Mouse (Mus musculus) spleen, adult 18-20 months (tissue): Measurements from ENCODE around the gene Scgb1a1.
"Not testable (repeated sequence)": the region's sequence is repeated elsewhere in the genome, so short reads cannot be mapped to it uniquely, and the experiment has no call there.

Source experiments
- DNase-seq, 2 experiments: peaks; one replicate each; pipeline ENCODE4 v3.0.0; 2022; ENCODE audit warnings: mixed read lengths in 2 of 2

Gene Scgb1a1

DNA sequence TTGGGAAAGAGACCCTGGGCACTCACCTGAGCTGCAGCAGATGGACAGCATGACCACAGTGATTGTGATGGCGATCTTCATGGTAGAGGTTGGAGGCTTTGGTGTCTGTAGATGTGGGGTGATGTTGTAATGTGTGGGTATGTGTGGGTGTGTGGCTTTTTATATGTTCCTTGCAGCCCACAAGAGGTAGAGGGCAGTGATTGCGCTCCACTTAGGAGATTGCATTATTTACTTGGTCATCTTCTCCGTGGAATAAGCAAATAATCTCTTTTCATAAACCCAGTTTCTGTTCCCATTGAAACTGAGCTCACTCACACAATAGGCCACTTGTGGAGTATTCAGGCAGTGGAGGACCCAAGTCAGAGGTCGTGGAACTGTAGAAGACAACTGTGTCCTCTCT lies at the start of gene Scgb1a1:
Gene Scgb1a1 (minus strand): TSS at position 138 of the 400 bp plus-strand sequence.
- DNase-seq: no peak

DNA sequence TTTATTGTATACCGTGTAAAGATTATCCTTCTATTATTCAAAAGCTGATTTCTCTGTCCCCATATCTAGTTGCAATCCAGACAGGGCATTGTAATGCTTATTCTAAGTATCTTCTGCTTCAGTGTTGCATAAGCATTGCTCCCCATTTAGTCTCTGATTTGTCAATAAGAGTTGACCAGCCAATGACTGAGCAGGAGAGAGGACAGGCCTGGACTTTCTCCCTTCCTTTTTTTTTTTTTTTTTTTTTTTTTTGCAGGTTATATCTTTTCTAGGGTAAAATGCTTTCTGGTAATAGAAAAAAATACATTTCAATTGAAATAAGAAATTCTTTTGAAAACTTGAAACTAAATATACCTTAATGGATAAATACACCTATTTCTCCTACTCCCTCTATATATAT lies 49.4 kb upstream of the Scgb1a1 start:
- DNase-seq: no peak

DNA sequence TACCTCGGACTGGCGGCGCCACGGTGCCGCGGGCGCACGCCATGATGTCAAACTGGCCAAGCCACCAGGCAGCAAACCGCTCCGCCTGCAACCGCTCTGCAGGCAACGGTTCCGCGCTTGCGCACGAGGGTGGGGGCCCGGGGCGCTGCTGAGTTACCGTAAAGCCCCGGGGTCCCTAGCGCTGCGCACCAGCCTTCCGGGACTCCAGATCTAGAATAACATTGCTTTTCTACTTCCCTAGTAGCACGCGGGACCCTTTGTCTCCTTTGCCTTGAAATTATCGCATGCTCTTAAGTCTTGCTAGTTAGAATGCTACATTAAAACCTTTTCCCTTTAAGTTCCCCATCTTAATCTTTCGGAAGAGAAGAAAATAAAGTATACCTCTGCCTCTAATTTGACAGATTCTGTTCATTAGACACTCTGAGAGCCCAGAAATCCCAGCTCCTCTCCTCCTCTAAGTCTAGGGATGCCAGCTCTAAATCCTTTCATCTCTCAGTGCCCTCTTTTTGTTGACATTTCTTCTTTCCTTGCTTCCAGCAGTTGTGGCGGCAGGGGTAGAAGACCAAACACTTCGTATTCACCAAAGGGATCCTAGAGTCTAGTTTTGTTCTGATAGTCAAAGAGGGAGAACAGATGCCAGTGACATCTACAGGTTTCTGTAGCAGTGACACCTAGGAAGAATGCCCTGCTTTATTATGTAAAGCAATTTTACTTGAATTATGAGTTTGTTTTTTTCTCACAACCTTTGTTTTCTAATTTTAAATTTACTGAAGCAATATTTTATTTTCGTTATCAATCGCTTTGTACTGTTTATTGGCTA lies 48.0 kb upstream of the Scgb1a1 start, which contains the start of gene Asrgl1:
Gene Asrgl1 (minus strand): TSS at position 125 of the 820 bp plus-strand sequence.
- DNase-seq: peak; percentile 84 to 88

DNA sequence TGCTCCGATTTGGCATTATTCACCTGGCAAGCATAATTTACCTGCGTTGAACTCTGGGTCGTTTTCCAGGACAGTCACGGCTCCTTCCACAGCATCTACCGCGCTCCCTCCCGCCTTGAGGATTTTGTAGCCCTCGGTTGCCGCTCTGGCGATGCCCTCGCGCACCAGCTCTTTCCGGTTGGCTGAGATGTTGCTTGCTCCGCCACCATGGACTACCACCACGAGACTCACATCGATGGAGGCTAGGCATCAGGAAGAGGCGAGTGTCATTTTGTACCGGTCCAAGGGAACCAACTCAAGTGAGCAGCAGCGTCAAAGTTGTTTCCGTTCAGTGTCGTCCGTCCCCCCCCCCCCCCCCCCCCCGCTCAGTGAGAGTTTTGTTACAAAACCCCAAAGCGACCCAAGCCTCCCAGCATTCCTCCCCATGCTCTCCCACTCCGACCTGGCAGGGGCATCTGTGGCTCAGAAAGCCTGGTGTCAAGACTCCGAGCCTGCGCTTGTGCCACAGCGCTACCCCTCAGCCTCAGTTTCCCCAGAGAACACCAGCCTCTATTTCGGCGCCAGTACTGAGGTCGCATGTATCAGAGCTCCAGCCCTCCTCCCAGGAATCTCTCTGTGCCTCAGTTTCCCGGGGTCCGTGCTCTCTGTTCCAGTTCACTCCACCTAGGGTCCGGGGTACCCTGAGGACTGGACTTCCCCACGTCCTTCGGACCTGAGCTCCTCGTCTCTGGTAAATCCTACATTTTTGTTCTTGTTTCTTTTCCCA lies 47.2 kb upstream of the Scgb1a1 start:
- peak; percentile 34 to 37 for DNase-seq

DNA sequence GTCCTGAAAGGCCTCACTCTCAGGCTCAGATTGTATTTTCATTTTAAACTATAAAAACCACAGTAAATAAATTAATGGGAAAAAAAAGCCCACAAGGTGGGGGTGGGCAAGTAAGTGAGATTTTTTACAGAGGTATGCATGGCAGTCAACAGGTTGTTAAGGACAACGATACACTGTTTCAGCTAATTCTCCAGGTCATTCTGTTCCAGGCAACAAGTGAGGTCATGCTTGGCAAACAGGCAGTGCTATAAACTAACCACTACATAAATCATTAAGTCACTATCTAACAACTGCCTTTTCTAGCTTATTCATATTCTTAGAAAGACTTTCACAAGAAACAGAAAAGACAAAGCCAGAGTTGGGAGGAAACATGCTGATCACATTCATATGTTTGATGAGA lies 42.2 kb upstream of the Scgb1a1 start:
- DNase-seq: no peak

DNA sequence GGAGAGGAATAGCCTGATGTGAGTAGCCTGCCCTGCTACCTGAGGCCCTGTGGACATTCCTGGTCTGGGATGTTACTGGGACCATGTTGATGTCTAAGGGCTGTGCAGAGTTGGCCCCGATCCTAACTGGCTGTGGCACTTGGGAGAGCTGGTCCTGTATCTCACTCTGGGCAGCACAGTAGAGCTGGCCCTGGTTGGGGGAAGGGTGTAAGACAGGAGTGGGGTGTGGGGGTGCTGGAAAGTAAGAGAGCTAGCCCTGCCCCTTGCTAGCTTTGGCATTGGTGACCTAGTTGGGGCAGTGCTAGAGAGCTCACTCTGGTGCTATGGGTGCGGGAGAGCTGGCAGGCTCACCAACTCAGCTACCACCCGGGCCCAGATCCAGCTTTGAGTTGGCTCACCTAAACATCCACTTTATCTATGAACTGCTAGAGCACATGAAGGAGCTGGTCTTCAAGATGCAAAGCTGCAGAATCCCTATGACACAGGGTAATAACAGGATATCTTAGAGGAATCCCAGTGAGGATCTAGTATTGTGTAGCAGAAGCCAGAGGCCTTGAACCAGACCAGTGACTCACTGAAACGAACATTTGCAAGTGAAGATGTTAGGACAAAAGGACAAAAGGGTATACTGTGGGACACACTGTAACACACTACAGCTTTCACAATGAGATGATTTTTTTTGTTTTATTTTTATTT lies 40.9 kb upstream of the Scgb1a1 start:
- no peak for DNase-seq

DNA sequence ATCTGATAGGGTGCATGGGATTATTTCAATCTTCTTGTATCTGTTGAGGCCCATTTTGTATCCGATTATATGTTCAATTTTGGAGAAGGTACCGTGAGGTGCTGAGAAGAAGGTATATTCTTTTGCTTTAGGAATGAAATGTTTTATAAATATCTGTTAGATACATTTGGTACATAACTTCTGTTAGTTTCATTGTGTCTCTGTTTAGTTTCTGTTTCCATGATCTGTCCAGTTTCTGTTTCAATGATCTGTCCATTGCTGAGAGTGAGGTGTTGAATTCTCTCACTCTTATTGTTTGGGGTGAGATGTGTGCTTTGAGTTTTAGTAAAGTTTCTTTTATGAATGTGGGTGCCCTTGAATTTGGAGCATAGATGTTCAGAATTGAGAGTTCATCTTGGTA lies 36.2 kb upstream of the Scgb1a1 start:
- DNase-seq: not testable (repeated sequence)

DNA sequence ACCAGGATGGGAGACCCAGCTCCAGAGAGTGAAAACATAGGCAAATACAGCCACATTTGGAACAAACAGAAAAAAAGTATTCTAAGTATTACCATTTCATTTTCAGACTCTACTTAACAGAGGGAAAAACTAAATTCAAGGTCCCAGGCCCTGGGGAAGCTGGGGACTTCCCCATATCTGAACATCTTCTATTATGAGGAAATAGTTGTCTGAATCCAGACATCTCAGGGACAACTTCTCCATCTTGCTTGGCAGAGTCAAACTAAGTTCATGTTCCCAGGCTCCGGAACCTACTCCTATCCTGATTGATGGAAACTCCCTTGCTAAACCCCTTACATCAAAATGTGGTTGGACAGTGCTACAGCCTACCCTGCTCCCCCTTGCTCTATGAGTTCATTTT lies 34.6 kb upstream of the Scgb1a1 start:
- no peak for DNase-seq

DNA sequence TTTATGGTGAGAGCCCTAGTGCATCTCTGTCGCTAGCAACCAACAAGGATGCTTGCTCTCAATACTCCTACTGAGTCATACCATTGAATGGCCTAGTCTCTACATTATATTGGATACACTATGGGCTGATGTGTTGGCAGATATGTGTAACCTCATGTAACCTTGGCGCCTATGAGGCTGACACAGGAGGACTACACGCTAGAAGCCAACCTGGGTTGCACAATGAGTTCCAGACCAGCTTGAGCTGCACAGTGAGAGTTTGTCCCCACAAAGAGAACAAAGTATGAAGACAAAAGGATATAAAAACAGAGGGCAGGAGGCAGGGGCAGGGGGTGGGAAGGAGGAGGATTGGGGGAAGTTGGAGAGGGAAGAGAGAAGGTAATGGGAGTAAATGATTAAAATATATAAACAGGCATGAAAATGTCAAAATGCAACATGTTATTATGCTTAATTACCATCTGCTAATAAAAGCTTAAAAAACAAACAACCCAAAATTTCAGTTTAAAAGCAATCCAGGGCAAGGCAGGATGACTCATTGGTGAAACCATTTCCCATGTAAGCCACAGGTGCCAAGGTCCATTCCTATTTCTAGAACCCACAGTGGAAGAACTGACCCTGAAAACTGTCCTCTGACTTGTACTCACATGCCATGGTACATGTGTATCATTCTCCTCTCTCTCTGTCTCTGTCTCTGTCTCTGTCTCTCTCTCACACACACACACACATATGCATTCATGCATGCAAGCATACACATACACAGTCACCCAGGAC lies 32.1 kb upstream of the Scgb1a1 start:
- no peak for DNase-seq

DNA sequence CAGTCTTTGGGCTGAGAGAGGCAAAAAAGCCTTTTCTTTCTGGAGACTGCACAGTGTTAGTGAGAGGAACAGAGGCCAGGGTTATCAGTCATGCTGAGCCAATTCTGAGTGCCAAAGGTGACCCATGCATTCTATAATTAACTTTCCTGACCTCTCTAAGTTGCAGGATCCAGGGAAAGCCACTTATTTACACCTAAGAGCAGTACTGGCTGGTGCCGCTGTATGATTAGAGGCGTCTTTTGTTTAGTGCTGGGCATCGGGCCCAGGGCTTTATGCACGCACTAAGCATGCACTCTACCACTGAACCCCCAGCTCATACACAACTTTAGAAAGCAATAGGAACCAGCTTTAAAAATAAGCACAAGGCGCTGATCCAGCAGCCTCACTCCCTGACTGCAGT lies 29.5 kb upstream of the Scgb1a1 start:
- no peak for DNase-seq

DNA sequence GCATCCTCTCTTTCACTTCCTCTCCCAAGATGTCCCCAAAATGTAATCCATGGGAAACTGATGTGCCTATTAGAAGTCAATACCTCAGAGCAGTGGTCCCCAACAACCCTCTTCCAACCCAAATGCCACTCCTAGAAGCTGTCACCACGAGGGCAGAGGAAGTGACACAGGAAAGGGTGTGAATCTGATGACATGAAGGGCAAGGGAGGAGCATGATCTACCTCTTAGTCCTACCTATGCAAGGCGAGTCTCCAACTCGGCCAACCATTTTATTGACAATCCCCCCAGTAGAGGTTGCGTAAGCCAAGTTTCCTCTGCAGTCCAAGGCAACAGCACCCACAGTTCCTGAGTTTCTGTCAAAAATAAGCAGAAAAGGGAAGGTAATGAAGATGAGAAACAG lies 28.5 kb upstream of the Scgb1a1 start:
- no peak for DNase-seq

DNA sequence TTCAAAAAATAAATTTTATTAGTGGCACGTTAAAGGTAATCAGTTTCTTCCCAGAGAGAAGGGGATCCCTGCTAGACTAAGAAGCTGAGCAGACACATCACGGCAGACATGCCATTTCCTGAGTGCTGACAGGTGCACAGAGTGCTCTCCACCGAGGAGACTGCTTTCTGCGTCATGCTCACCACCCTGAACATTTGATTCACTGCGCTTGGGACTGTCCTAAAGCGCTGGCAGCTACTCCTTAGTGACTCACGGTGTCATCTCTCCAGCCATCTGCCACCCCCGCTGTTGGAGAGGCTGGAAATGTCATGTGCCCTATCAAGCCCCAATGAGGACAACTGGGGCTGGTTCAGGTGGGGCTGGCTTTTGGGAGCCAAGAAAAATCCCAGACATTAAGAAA lies 24.3 kb upstream of the Scgb1a1 start:
- DNase-seq: no peak

DNA sequence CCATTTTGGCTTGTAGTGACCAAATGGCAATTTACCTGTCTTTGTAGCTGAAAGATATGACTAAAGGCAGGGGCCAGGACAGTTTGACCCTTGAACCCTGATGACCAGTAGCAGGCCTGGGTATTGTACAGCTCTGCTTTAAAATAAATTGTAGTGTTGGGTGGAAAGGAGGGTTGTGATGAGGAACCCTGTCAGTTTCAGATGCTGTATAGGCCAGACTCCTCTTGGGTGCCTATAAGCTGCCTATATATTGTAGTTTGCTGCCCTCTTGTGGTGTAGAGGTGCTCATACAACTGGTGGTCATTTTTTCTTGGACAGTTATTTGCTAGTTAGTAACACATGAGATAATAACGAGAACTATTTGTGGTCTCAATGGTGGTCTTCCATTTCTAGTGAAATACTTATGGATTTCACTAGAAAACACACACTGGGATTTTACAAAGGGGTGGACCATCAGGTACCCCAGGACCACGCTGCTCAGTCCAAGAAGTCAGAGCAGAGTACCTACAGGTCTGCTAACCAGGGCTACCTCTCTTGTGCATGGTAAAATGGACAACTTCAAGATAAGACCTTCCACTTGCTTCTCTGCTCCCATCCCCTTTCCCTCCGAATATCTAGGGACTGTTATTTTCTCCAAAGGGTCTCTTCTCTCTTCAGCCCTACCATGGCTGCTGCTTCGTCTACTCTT lies 22.6 kb upstream of the Scgb1a1 start:
- DNase-seq: no peak

DNA sequence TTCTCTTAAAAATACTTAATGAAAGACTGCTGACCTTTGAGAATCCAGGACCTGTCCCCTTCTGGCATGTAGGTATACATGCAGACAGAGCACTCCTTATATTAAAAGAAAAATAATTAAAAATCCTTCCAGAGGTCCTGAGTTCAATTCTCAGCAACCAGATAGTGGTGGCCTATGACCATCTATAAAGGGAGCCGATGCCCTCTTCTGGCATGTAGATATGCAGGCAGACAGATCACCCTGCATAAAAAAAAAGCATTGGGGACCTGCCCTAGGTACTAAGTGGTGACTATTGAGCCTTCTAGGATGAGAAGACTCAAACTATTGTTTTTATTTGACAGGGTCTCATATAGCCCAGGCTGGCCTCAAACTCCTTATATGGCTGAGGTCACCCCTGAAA lies 20.8 kb upstream of the Scgb1a1 start:
- no peak for DNase-seq

DNA sequence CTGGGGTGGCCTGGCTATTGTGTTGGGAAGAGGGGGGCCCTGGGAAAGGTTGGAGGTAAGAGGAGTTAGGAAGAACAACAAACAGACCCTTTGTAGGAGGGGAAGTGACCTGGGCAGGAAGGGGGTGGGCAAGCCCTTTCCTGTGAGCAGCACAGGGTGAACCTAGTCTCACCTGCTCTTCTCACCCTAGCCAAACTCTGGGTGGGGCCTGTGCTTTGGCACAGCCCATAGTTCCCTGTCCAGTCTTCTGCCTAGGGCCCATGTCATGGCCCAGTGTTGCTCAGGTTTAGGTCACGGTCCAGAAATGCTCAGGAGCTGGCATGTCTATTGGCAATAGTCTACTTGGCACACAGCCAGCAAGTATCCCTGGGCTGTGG lies 19.6 kb upstream of the Scgb1a1 start:
- DNase-seq: no peak

DNA sequence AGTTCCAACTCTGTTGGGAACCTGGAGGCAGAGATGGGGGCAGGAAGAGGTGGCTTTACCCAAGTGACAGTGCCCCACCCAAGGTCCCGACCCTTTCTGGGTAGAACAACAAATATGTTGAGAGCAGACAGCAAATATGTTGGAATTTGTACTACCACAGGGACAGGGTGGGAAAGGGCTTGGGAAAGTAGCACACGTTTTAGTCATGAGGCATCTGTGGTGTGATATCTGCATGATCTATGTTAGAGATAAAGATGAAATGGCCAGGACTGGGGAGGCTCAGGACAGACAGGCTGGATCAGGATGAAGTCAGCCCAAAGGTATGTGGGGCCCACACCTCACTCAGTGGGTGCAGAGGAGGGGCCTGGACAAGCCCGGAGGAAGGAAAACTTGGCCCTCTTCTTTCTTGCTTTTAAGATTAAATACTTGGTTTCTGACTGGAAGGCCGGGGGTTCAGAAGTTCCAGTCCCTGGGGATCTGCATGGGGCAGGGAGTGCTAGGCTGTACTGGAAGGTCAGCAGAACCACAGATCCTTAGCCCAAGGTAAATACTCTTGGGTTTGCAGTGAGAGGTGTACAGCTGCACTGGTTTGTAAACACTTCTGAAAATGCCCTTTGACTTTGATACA lies 19.1 kb upstream of the Scgb1a1 start:
- no peak for DNase-seq

DNA sequence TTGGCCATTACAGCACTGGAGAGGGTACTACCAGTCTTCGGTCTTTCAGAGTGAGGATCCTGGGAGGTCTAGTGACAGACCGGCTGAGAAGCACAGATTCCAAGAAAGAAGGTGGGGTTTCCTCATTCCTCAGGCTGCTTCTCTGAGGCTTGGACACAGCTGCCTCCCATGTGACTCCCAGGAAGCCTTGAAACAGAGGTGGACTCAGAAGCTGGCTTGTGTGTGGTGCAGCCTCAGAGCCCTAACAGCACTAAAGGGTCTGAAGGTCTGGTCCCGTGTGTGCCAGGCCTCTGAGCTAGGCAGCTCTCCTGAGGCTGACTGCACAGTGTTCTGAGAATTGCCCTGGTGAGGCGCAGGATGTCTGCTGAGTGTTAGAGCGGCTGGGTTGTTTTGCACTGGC lies 18.3 kb upstream of the Scgb1a1 start:
- DNase-seq: no peak

DNA sequence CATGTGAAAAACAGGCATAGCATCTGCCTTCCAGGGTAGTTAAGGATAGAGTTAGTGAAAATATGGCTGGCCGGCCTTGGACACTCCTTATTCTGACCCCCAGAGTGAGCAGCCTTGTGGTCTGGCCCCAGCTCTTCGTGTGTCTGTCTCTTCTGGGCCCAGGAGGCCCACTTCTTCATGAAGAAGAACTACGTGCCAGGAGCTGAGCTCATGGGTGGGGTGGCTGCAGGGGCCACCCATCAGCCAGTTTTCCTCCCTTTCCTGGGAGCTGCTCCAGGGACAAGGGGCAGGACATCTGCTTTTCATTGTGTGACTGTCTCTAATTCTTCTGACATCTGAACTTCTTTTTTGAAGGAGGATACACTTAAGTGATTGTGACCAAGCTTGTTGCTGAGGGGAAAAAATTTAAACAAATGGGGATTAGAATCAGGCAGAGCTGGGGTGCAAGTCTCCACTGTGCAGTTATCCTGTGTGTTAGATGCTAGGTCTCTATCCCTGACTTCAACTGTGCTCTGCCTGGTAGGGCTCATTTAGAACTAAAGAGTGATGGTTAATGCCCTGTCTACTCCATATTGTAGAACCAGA lies 17.4 kb upstream of the Scgb1a1 start:
- DNase-seq: no peak

DNA sequence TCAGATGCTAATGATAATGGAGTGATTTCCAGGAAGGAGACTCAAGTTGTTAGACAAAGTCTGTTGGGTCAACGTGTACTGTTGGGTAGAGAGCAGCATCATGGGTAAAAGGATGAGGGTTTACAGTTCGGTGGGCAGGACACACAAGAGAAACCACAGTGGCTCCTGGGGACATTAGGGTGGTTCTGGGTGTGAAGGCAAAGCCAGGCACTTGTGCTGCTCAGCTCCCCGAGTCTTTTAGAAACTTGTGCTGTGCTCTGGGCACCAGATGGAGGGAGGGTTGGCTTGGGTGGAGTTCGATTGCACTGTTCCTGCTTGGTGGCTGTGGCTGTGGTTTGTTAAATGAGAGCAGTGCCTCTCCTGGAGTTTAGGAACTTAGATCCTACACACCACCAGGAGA lies 16.2 kb upstream of the Scgb1a1 start:
- DNase-seq: peak; percentile 41 to 54

DNA sequence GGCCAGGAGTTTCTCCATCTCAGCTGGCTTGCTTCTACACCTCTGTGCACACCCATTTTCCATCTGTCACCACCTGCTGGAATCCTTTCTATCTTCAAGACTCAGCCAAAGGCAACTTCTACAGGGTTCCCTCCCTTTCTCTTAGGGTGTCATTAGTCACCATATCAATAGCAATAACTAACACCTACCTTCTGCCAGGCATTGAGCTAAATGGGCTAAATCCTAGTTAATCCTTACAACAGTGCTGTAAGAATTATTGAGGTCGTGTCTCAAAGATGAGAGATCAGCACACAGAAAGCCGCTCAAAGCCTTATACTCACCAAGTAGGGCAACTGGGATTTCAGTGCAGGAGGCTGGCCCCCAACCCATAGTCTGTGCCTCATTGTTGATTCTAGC lies 13.3 kb upstream of the Scgb1a1 start:
- no peak for DNase-seq
